ENCODE assay signal across 9 mouse cellular contexts in the genomic region with DNA sequence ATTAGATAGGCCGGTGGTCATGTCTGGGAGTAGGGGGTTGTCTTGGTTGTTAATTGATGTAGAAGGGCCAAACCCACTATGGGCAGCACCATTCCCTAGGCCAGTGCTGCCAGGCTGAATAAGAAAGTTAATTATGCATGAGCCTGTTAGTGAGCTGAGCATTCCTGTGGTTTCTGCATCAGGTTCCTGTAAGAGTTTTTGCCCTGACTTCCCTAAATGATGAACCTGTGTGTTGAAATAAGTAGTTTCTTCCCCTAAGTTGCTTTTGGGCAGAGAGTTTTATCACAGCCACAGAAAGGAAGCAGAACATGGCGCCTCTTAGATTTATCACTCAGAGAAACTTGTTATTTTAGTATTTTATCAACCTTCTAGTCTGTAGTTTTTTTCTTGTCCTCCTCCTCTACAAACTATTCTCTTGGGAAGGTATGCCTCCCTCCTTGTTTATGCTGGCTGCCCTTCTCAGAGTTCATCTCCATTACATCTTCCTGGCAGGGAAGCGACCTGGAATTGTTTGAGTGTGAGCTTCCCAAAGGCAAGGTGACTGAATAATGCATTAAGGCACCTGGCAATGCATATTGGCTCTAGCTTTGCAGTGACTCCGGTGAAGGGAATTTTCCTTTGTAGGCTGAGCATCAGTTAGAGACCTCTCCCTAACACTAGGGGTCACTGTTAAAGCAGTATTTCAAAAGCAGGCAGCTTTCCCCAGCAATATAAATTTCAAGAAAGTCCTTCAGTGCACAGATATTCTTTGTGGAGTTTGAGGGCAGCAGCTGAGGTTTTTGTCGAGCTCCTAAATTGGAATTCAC. TPM values are rescaled to one million over a fixed set of nuclear protein-coding genes. Genes with fewer than 3 reads are reported as not detected.
DNase-seq lines count a peak whose midpoint lies in the region; ATAC-seq and TF ChIP-seq lines count a peak whose summit lies in the region.
"Had no signal": no experiment of that assay in that cellular context is flagged by ENCODE, and none has a peak within 500 bp of the region (broad histone marks: within the 10 kb centered on the region; RNA-seq: fewer than 3 reads in every experiment).

No protein-coding gene starts in this region.

- no peak overlapping the region for H3K4me3 ChIP-seq in intestine, postnatal 0 days (ENCODE audit: low read depth, low read length)
- no peak overlapping the region for H3K4me3 ChIP-seq in intestine, embryonic 15.5 days (replicated peaks)
- no peak overlapping the region for H3K4me3 ChIP-seq in MEL (ENCODE audit: control insufficient read depth in 1 of 2, insufficient read depth in 1 of 2, low read depth in 2 of 2, low read length in 2 of 2)
- H3K4me3 ChIP-seq: embryonic facial prominence, embryonic 15.5 days had no signal

- H3K79me2 ChIP-seq in MEL (ENCODE audit: control insufficient read depth, insufficient read depth, low read length, poor library complexity) = no peaks in the 10 kb centered on the region

- no peaks in the 10 kb centered on the region for H3K27me3 ChIP-seq in intestine, postnatal 0 days (replicated peaks; ENCODE audit: control insufficient read depth, insufficient read depth, low read length)
- H3K27me3 ChIP-seq in intestine, embryonic 15.5 days (replicated peaks) = no peaks in the 10 kb centered on the region
- no peaks in the 10 kb centered on the region for H3K27me3 ChIP-seq in MEL (ENCODE audit: control insufficient read depth in 1 of 2, insufficient read depth in 2 of 2, low read length in 2 of 2)
- no peaks in the 10 kb centered on the region for H3K27me3 ChIP-seq in splenic B cell, adult 2 months (ENCODE audit: control insufficient read depth, insufficient read depth, low read length, poor library complexity, severe bottlenecking)
- H3K27me3 ChIP-seq: embryonic facial prominence, embryonic 15.5 days had no signal

- ATAC-seq in intestine, postnatal 0 days = no peak
- no peak for ATAC-seq in intestine, embryonic 15.5 days

- no peak overlapping the region for H3K27ac ChIP-seq in intestine, postnatal 0 days (ENCODE audit: low read depth, low read length)
- no peak overlapping the region for H3K27ac ChIP-seq in intestine, embryonic 15.5 days
- peak overlapping the region; percentile 42; the same call in 1 of the 2 replicates for H3K27ac ChIP-seq in MEL (ENCODE audit: control insufficient read depth, low read depth, low read length)
- H3K27ac ChIP-seq: embryonic facial prominence, embryonic 15.5 days had no signal

- DNase-seq in B cell, adult 2 months = peak; percentile 37 to 49
- DNase-seq in MEL (ENCODE audit: low read depth, low spot score) = peak; percentile 80
- peak; percentile 76 for DNase-seq in embryo, embryonic 10 days (ENCODE audit: low spot score)
- peak; percentile 17 to 49 for DNase-seq in kidney, postnatal 36 days
- peak; percentile 74 for DNase-seq in splenic B cell, adult 2 months (ENCODE audit: low read depth, low spot score)
- DNase-seq in ovary, adult 18-20 months (ENCODE audit: low spot score) = no peak

- TF ChIP-seq EP300 in MEL (IDR thresholded peaks at IDR 0.05; ENCODE audit: low read depth in 1 of 2, low read length in 2 of 2) = peak; percentile 55 to 74

- no peak overlapping the region for H3K9ac ChIP-seq in intestine, postnatal 0 days (ENCODE audit: low read depth, low read length)
- H3K9ac ChIP-seq in intestine, embryonic 15.5 days = no peak overlapping the region
- H3K9ac ChIP-seq in MEL (ENCODE audit: control insufficient read depth, low read depth, low read length, poor library complexity, severe bottlenecking) = no peak overlapping the region
- H3K9ac ChIP-seq: embryonic facial prominence, embryonic 15.5 days had no signal

- WGBS in intestine, postnatal 0 days = 28% methylated on average over 5 of the region's 5 CpGs
- WGBS in intestine, embryonic 15.5 days = 28% methylated on average over 5 of the region's 5 CpGs

- TF ChIP-seq POLR2A in MEL (IDR thresholded peaks at IDR 0.05; ENCODE audit: control insufficient read depth in 1 of 2, insufficient read depth in 1 of 2, low read depth in 1 of 2, low read length in 2 of 2, poor library complexity in 1 of 2) = no peak

- no peaks in the 10 kb centered on the region for H3K36me3 ChIP-seq in intestine, postnatal 0 days (ENCODE audit: control insufficient read depth, insufficient read depth)
- no peaks in the 10 kb centered on the region for H3K36me3 ChIP-seq in intestine, embryonic 15.5 days
- peaks cover 0 to 13% of the 10 kb centered on the region in 2 experiments; a peak in 2 of 4 replicates for H3K36me3 ChIP-seq in MEL (ENCODE audit: control insufficient read depth in 1 of 2, insufficient read depth in 2 of 2, low read length in 2 of 2)
- no peaks in the 10 kb centered on the region for H3K36me3 ChIP-seq in splenic B cell, adult 2 months (ENCODE audit: control insufficient read depth, insufficient read depth, low read length, poor library complexity, severe bottlenecking)
- H3K36me3 ChIP-seq: embryonic facial prominence, embryonic 15.5 days had no signal

- peak; percentile 81 for TF ChIP-seq RAD21 in MEL (IDR thresholded peaks at IDR 0.05; ENCODE audit: low read depth, low read length)

- H3K4me2 ChIP-seq in intestine, postnatal 0 days (replicated peaks; ENCODE audit: low read depth) = no peak overlapping the region
- H3K4me2 ChIP-seq in intestine, embryonic 15.5 days (replicated peaks) = no peak overlapping the region
- H3K4me2 ChIP-seq: embryonic facial prominence, embryonic 15.5 days had no signal

- TF ChIP-seq CTCF in intestine, postnatal 0 days (IDR thresholded peaks at IDR 0.05; ENCODE audit: low read depth) = peak; percentile 81
- peak; percentile 16 to 73 (median 68); a peak in 4 of 6 replicates for TF ChIP-seq CTCF in MEL (IDR thresholded peaks at IDR 0.05 in 2 of 3, conservative IDR thresholded peaks at IDR 0.05 in 1 of 3; ENCODE audit: control insufficient read depth in 1 of 3, insufficient read depth in 1 of 3, low read depth in 2 of 3, low read length in 3 of 3, poor library complexity in 1 of 3, severe bottlenecking in 1 of 3)

- H3K4me1 ChIP-seq in intestine, postnatal 0 days (replicated peaks; ENCODE audit: control insufficient read depth, insufficient read depth, low read length) = no peaks in the 10 kb centered on the region
- H3K4me1 ChIP-seq in intestine, embryonic 15.5 days (replicated peaks) = no peaks in the 10 kb centered on the region
- H3K4me1 ChIP-seq in MEL (ENCODE audit: control insufficient read depth in 1 of 2, insufficient read depth in 2 of 2, low read length in 2 of 2) = peaks cover 0 to 23% of the 10 kb centered on the region in 2 experiments; a peak in 2 of 4 replicates
- H3K4me1 ChIP-seq: embryonic facial prominence, embryonic 15.5 days had no signal

- no peaks in the 10 kb centered on the region for H3K9me3 ChIP-seq in intestine, postnatal 0 days (ENCODE audit: control insufficient read depth)
- no peaks in the 10 kb centered on the region for H3K9me3 ChIP-seq in intestine, embryonic 15.5 days
- H3K9me3 ChIP-seq in MEL (replicated peaks; ENCODE audit: insufficient read depth, low read length) = no peaks in the 10 kb centered on the region
- H3K9me3 ChIP-seq: embryonic facial prominence, embryonic 15.5 days had no signal

TF ChIP-seq in MEL, 35 proteins besides CTCF, POLR2A, EP300 and RAD21 (continues in another document):
- TF ChIP-seq POLR2AphosphoS2 (IDR thresholded peaks at IDR 0.05; ENCODE audit: low read length) (no peak), POLR2AphosphoS5 (IDR thresholded peaks at IDR 0.05; ENCODE audit: borderline replicate concordance, low read depth, low read length) (no peak), MAZ (IDR thresholded peaks at IDR 0.05; ENCODE audit: low read depth, low read length) (no peak), GATA1 (IDR thresholded peaks at IDR 0.05; ENCODE audit: low read depth, low read length) (peak; percentile 79), ETS1 (IDR thresholded peaks at IDR 0.05; ENCODE audit: low read depth, low read length) (peak; percentile 30; the same call in 1 of the 2 replicates), KAT2A (conservative IDR thresholded peaks at IDR 0.05; ENCODE audit: low read depth, low read length) (no peak), SMC3 (IDR thresholded peaks at IDR 0.05; ENCODE audit: low read depth, low read length) (peak; percentile 65), MXI1 (IDR thresholded peaks at IDR 0.05; ENCODE audit: low read depth, low read length) (no peak), MYC (IDR thresholded peaks at IDR 0.05; ENCODE audit: low read depth, low read length) (no peak), BHLHE40 (IDR thresholded peaks at IDR 0.05; ENCODE audit: borderline replicate concordance, low read depth, low read length) (peak; percentile 10; the same call in 1 of the 2 replicates), ZNF384 (IDR thresholded peaks at IDR 0.05; ENCODE audit: low read depth, low read length) (peak; percentile 54; the same call in 1 of the 2 replicates), ZC3H11A (IDR thresholded peaks at IDR 0.05; ENCODE audit: low read depth, low read length) (peak; percentile 72), RCOR1 (IDR thresholded peaks at IDR 0.05; ENCODE audit: low read depth, low read length) (peak; percentile 71; the same call in 1 of the 2 replicates), TAL1 (IDR thresholded peaks at IDR 0.05; ENCODE audit: low read length) (peak; percentile 13; the same call in 1 of the 2 replicates), JUND (IDR thresholded peaks at IDR 0.05; ENCODE audit: low read depth, low read length) (no peak), MAX (IDR thresholded peaks at IDR 0.05; ENCODE audit: low read length) (no peak)

RNA-seq across cellular contexts. Expression of a gene that starts 21.9 kb away (rescaled TPM):
- 0.04 TPM in 1 of 2 replicates, not detected in the other for polyA plus RNA-seq in intestine, postnatal 0 days (2015; fragmentation: Nextera tagmentation; extraction: Ambion mirVana)
- not detected in 2 replicates for polyA plus RNA-seq in intestine, embryonic 15.5 days (2015; fragmentation: Nextera tagmentation; extraction: Ambion mirVana)
- not detected in 2 replicates for total RNA-seq in MEL (2012; rRNA removed)
- polyA plus RNA-seq in MEL (2012; ENCODE audit: insufficient read depth in 1 of 2, insufficient read length in 2 of 2, low read depth in 1 of 2, low replicate concordance in 2 of 2, missing spikeins in 1 of 2) = not detected

RNA-seq across cellular contexts. Expression of a gene that starts 32.8 kb away (rescaled TPM):
- 42.6 and 46.5 TPM in 2 replicates for polyA plus RNA-seq in intestine, postnatal 0 days (2015; fragmentation: Nextera tagmentation; extraction: Ambion mirVana)
- 47.0 and 53.1 TPM in 2 replicates for polyA plus RNA-seq in intestine, embryonic 15.5 days (2015; fragmentation: Nextera tagmentation; extraction: Ambion mirVana)
- total RNA-seq in MEL (2012; rRNA removed) = 12.5 and 14.8 TPM in 2 replicates
- polyA plus RNA-seq in MEL (2012; ENCODE audit: insufficient read depth in 1 of 2, insufficient read length in 2 of 2, low read depth in 1 of 2, low replicate concordance in 2 of 2, missing spikeins in 1 of 2) = 10 to 100 TPM in 1 of 2 experiments, not detected in 1; 15.4 TPM

RNA-seq across cellular contexts. Expression of a gene that starts 50.7 kb away (rescaled TPM):
- polyA plus RNA-seq in intestine, postnatal 0 days (2015; fragmentation: Nextera tagmentation; extraction: Ambion mirVana) = 0.76 and 0.93 TPM in 2 replicates
- 0.98 and 1.2 TPM in 2 replicates for polyA plus RNA-seq in intestine, embryonic 15.5 days (2015; fragmentation: Nextera tagmentation; extraction: Ambion mirVana)
- 0.03 and 0.12 TPM in 2 replicates for total RNA-seq in MEL (2012; rRNA removed)
- under 1 TPM in 1 of 2 experiments, not detected in 1; 0.10 TPM for polyA plus RNA-seq in MEL (2012; ENCODE audit: insufficient read depth in 1 of 2, insufficient read length in 2 of 2, low read depth in 1 of 2, low replicate concordance in 2 of 2, missing spikeins in 1 of 2)
